Mouse (Mus musculus): ENCODE results near the gene Ubac2. TPM values are rescaled to one million over a fixed set of nuclear protein-coding genes. Genes with fewer than 3 reads are reported as not detected.
"Not testable (repeated sequence)": the region's sequence is repeated elsewhere in the genome, so short reads cannot be mapped to it uniquely, and the experiment has no call there.

Gene Ubac2
- 10 to 100 TPM; 34.5 to 35.7 TPM for total RNA-seq (2021)
- long read RNA-seq, experiment 1, transcript Ubac2-201 (9 exons, 2,139 nt) = major isoform, 59 of 76 reads
- long read RNA-seq, experiment 1, partial matches to known transcripts = 8 of 76 reads
- long read RNA-seq, experiment 1, other reads (novel, unspliced or antisense) = 9 of 76 reads
- long read RNA-seq, experiment 2, transcript Ubac2-201 (9 exons, 2,139 nt) = major isoform, 51 of 62 reads
- long read RNA-seq, experiment 2, partial matches to known transcripts = 3 of 62 reads
- long read RNA-seq, experiment 2, other reads (novel, unspliced or antisense) = 8 of 62 reads

DNA sequence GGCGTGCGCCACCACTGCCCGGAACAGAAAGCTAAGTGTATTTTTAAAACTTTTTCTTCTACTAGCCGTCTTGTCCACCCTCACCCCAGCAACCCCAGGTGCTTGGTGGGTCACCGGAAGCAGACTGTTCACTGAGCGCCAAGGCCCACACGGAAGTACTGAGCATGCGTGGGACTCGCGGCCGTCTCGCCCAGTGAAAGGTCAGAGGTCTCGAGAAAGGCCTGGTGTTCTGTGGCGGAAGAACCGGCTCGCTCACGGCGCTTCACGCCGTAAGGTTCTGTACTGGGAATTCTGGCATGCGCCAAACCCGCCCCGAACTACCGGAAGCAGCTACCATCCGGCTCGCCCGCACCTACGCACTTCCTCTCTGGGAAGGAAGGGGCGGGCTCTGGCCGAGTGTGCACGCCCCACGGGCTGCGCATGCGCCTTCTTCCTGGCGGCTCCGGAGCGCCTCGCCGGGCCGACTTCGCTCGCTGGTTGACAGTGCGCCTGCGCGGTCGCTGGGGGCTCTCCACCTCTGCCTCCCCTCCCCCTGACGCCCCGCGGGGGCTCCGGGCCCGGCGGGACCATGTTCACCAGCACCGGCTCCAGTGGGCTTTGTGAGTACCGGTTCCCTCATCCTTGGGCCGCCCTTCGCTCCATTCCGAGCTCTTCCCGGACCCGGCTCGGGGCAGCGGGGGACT is at the start of gene Ubac2:
Gene Ubac2 (plus strand): TSS at position 445 of the 683 bp plus-strand sequence.
- peak; percentile 99 for DNase-seq

DNA sequence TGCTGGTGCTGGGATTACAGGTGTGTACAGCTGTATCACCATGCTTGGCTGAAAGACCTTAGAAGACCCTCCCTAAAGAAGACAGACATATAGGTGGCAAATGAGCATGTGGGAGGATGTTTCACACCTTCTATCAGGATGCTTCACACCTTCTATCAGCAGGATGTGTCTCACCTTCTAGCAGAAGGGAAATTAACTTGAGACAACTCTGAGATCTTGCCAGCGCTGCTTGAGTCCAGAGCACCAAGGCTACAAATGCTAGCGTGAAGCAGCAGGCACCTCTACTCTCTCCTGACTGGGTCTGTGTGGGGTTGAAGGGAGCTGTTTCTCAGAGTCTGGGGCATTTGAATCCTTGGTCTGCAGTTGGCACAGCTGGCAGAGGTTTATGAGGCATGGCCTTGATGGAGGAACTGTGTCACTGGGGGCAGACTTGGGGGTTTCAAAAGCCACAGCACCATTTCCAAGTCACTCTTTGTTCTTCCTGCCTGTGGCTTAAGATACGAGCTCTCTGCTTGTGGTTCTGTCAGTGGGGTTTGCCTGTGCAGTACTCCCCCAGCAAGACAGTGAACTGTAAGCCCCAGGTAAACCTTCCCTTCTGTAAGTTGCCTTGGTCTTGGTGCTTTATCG is 48.5 kb upstream of the Ubac2 start:
- no peak for DNase-seq

DNA sequence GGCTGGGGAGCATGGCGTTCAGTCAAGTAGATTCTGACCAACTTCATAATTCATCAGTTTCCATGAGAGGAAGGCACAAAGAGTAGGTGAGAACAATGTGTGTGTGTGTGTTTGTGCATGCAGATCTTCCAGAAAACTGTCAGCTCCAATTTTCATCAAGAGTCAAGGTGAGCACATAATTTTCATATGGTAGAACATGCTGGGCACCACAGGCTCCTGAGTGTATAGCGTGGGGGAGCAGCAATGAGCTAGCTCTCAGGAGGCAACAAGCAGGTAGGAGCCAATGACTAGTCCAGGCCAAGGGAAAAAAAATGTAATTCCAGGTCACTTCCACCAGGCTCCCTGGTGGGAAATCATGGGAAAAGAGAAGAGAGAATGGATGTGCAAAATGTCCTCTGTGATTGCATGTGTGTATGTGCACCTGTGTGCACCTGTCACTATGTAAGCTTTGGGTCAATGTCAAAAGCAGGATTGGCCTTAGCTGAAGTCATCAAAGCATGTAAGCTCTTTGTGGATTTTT is 45.4 kb upstream of the Ubac2 start:
- no peak for DNase-seq

DNA sequence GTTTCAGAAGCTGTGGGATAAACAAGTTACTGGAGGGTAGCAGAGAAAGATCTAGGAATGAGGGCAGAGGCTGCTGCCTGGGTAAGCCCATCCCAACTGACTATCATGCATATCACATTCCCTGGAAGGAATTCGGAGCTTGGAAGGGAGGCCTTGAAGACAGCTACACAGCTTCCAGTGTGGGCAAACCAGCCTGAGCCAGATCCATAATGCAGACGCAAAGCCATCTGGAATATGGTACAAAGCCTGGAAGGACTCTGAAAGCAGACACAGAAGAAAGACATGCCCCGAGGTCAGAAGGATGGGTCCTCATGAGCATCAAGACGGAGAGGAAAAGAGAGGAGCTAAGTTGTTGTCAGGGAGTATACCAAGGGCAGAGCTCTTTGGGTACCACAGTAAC is 40.3 kb upstream of the Ubac2 start:
- no peak for DNase-seq

DNA sequence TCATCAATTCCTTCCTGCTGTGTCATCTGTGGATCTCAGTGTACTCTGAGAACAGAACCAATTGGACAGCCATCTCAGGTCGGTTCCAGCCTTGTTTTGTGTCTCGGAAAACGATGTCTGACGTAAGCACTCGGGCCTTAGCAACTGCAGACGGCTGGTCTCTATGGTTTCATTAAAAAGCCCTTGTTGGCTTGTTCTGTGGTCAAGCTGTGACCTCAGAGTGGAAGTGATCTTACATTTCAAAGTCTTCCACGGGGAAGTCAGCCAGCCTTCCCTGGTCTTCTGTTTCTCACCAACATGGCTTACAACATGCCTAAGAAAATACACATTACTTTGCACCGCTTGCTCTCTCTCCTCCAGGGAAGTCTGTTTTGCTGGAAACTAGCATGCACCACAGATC is 38.2 kb upstream of the Ubac2 start:
- no peak for DNase-seq

DNA sequence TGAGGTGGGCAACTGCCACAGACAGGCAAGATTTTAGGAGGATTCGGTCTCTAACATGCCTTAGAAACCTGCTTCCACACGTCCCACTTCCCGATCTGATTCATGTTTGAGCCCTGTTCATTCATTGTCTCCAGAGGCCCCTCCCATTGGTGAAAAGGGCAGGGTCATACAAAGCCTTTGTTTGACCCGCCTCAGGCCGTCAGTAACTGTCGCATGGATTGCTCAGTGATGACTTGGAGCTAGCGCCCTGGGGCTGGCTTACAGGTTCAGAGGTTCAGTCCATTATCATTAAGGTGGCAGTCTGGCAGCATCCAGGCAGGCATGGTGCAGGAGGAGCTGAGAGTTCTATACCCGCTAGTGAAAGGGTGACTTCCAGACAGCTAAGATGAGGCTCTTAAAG is 33.9 kb upstream of the Ubac2 start:
- DNase-seq = no peak

DNA sequence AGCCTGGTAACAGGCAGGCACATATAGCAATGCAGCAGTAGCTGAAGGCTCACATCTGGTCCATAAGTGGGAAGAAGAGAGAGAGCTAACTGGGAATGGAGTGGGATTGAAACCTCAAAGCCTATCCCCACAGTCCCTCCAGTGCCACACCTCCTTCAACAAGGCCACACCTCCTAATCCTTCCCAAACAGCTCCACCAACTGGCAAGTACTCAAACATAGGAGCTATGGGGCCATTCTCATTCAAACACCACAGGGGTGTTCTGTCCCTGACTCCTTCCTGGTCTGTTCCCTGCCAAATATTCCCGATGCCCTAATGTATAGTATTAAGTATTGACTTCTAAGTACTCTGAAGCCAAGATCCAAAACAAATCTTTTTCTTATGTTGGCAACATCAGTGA is 27.2 kb upstream of the Ubac2 start:
- no peak for DNase-seq

DNA sequence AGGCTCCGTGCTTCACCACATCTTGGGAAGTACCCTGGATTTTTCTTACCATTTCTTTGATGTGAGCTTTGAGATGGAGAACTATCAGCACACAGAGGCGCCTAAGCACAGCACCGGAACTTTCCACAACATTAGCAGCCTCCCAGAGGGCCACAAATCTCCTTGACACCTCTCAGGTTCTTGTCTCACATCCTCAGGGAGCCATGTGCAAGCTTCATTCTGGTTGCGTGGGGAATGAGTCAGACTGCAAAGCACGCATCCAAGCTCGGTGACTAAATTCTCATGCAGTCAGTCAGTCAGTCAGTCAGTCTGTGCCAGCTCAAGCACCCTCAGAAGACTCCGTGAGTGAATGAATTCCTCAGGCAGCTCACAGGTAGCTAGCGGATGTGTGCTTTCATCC is 25.9 kb upstream of the Ubac2 start:
- DNase-seq = no peak

DNA sequence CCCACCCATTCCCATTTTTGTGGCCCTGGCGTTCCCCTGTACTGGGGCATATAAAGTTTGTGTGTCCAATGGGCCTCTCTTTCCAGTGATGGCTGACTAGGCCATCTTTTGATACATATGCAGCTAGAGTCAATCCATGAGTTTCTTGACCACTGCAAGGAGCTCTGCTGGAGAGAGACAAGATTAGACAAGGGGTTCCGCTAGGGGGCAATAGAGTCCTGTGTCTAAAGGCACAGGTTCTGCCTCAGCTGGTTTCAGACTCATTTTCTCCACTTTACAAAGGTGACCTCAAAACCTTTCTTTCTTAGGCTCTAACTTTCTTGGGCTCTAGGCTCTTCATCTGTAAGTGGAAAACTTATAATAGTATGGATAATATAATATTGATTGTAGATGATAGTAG is 13.3 kb upstream of the Ubac2 start:
- peak; percentile 85 for DNase-seq

DNA sequence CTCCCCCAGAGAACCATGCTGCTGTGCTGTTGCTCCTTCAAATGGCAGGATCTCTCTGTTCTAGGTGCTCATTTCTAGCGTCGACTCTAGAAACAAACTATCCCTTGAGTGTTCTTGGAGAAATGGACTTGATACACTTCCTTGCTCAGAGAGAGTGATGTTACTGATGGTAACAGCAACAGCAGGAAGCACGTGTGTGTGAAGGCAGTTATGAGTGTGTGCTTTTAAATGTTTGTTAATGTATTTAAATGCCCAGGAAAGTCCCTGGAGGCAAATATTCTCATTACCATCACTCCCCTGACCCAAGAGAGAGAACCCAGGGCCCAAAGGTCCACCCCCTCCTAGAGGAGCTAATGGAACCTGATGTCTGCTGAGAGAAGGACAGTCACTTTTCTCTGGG is 11.8 kb upstream of the Ubac2 start:
- DNase-seq = no peak

DNA sequence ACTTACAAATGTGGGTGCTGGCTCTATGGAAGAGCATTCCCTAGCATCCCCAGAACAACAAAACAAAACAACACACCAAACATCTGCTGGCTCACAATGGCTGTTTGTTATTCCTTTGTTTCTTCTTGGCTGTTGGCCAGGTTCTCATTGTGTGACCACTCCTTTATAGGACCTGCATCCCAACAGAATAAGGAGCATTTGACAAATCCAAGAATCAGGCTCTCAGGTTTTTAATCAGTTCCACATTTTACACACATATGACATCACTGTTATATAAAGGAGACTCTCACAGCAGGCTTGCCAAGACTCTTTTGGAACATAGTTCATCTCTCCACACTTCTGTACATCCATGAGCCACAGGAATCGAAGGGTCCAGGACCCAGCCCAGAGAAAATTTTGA is 9.3 kb upstream of the Ubac2 start:
- no peak for DNase-seq

DNA sequence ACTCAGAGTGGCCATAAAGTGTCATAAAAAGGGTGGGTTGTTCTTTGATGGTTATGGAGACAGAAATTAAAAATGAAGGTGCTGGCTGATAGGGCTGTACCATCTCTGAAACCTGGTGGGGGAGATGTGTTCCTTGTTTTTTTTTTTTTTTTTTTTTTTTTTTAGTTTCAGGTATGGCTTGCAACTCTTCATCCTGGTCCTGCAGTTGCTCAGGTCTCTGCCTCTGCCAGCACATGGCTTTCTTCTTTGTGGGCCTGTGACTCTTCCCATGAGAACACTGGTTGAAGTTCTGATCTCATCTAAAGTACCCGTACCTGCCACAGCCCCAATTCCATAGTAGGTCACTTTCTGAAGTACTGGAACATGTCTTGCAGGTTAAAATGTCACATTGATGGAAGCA is 5.7 kb upstream of the Ubac2 start:
- DNase-seq = no peak

DNA sequence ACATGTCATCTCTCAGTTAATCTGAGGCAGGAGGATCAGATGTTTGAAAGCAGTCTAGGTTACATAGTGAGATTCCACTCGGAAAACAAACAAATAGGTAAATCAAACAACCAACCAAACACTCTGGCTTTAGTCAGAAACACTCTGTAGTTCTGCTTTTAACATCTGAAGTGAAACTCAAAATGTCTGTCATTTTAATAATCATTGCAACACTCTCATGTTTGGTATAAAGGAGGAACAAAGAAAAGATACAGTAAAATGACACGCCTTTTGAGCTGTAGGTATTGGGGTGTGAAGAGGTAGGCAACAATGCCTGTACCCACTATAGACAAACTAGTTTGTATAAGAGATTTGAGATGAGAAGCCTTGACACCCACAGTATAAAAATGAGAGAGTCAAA is 5.2 kb upstream of the Ubac2 start:
- no peak for DNase-seq

DNA sequence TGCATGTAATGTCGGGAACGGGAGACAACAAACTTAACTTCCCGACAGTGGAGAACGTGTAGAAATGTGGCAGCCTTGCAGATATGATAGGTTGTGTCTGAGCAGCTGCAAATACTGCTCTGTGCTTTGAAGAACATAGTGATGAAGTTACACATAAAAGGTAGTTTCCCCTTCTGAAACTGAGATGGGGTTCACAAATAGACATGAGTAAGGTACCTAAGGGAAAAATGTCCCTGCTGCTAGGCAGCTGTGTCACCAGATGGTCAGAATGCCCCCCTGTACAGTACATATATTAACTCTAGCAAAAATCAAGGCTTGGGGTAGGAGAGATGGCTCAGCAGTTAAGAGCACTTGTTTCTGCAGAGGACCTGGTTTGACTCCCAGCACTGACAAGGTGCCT is 4.8 kb upstream of the Ubac2 start:
- DNase-seq = no peak

DNA sequence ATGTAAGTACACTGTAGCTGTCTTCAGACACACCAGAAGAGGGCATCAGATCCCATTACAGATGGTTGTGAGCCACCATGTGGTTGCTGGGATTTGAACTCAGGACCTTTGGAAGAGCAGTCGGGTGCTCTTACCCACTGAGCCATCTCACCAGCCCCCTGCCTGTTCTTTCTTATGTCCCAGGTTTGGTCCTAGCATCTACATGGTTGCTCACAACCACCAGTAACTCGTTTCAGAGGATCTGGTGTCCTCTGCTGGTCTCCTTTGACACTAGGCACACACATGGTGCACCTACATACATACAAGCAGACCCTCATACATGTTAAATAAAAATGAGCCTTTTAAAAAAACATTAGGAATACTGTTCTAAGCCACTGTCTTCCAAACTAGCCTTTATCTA is 2.2 kb upstream of the Ubac2 start:
- not testable (repeated sequence) for DNase-seq

DNA sequence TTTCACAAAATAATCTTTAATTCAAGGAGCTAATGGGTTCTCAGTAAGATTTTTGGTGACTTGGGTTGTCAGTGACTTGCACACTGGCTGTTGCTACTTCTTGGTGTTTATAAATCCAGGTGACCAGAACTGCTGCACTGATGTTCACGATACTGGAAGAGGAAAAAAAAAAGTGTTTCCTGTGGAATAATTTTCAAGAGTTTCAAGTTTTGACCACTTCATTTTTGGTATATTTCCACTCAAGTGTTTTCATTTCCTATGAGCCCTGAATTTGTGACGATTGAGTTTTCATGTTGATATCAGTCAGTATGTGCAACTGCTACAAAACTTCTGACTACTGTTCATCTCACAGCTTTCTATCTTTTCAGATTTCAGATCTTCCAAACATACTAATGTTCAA is 1.6 kb upstream of the Ubac2 start:
- no peak for DNase-seq

DNA sequence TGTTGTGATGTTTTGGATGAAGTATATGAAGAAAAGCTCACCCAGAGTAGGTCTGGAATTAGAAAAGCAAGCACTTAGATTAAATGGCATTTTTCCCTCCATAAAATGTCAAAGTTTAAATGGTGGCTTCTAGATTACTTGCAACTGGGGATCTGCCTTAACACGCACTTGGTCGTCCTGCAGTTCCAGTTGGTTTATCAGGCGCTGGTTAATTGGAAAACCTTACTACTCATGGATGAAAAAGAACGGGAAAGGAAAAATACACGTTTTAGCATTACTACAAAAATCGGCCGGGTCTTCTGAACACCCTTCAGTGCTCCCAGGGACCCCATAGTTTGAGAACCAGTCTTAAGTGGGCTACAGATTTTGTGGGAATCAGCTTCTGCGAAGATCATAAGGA is 780 bp upstream of the Ubac2 start:
- DNase-seq = no peak

DNA sequence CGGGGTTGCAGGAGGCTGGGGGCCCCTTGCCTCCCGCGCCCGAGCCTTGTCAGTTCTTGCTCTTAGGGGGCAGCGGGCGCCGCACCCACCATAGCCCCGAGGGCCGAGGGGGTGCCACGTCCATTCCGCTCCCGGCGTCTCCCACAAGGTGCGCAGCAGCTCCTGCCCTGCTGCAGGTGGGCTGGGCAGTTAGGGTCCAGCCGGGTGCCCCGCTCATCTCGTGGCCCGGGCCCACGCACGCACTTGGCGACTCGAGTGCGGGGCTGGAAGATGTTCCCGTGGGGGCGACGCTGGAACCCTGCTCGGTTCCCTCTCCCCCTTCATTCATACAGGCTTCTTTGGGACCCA is 413 bp downstream of the Ubac2 start:
- no peak for DNase-seq

DNA sequence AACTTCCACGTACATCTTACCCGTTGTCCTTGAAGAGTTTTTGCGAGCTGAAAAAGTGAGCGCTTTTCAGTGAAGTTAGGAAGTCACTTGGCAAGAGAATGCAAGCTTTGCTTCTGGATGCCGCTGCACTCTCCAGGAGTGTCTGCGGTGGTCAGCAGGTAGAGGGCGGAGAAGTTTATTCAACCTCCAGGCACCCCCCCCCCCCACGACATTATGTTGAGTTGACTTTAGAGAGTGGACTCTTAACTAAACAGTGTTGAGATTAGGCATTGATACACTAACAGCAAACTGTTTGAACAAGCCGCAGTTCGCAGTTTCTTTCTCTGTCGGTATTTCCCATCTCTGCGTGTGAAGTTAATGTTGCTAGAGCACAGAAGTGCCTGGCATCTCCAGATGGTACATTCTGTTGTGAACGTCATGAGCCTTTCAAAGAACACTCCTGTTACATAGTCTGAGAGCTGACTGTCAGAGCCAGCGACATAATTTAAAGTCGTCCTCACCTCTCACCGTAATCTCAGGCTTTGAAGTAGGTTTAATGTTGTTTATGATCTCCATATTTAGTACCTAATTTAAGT is 933 bp downstream of the Ubac2 start:
- no peak for DNase-seq

DNA sequence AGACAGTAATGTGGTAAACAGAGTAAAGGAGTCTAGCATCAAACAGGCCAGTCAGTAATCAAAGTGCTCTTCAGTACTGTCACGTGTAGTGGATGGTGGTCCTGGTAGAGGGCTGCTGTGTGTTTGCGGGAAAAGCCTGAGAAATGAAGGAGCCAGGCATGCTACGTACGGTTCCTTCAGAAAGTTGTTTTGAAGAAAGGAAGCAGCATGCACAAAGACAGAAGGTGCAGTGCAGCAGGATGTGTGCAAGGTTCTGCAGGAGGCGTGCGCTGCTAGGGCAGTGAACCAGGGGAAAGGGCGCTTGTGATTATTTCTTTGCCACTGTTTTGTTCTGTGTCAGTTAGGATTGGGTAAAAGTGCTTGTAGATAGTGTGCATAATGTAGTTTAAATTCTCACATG is 2.8 kb downstream of the Ubac2 start:
- no peak for DNase-seq

DNA sequence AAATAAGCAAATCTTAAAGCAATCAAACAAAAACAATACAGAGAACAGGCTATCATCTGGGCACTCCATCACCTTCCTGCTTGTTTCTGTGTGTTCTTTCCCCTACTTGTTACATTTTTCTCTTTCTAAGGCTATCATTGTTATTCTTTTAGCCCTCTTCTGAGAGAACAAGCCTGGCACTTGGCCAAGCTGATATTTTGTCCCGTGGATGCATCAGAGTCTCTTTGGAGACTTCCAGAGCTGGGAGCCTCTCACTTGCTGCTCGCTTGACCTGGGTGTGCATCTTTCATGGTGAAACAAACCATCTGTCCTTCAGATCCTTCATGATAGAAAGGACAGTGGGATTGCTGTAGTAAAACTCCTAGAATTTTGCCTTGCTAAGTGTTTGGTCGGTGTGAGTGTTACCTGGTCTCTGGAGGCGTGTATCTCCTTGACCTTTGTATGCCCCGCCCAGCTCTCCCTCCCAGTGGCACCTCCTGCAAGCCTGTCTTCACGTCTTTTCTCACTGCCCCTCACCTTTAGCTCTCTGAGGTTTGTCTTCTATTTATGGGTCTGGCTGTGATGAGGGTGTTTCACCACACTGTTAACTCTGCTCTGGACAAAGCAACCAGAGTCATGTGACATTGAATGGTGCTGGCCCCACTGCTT is 5.9 kb downstream of the Ubac2 start:
- DNase-seq = peak; percentile 37

DNA sequence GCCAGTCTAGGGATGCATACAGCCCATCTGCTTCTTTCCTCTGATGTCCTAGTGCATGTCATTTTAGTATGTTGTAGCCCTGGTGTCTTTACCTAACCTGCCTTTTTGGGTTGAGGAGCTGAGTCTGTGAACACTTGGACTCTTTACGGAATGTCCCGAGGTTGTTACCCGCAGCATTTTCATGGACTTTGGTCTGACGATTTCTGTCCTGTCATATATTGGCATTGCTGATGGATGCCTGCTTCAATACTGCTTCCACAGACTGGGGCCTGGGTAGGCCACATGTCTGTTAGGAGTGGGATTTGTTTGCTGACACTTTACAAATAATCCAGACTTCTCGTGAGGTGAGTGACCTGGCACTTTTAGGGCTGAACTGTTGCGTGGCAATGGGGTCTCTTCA is 15.3 kb downstream of the Ubac2 start:
- DNase-seq = no peak
